ENCODE assay signal across 7 mouse cellular contexts in the genomic region with DNA sequence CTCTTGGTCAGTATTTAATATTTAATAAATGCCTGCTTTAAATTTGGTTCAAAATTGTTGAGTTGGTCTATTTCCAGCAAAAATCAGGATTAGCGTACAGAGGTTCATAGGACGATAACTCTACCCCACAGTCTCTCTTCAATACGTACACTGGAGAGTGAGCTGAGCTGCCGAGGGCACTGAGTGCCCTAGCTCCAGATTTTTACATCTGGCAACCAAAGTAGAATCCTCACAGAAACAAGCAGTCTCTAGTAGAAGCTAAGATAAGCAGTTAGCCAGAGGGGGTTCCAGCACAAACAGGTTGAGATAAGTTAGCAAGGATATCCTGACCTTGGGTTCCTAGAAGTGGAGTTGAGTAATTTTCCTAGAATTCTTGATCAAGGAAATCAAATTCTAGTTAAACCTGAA. TPM values are rescaled to one million over a fixed set of nuclear protein-coding genes. Genes with fewer than 3 reads are reported as not detected.
DNase-seq lines count a peak whose midpoint lies in the region; ATAC-seq and TF ChIP-seq lines count a peak whose summit lies in the region.

No protein-coding gene starts in this region.

- H3K36me3 ChIP-seq in neural tube, embryonic 11.5 days (ENCODE audit: control insufficient read depth, insufficient read depth, low read length), result no peaks in the 10 kb centered on the region; the same call in 1 of the 2 replicates
- no peaks in the 10 kb centered on the region; the same call in 1 of the 2 replicates for H3K36me3 ChIP-seq in erythroblast, embryonic 14.5 days (ENCODE audit: control insufficient read depth)
- peaks cover under 1% of the 10 kb centered on the region; the same call in 1 of the 2 replicates for H3K36me3 ChIP-seq in liver, embryonic 11.5 days (ENCODE audit: control insufficient read depth, insufficient read depth, low read length)
- H3K36me3 ChIP-seq in stomach, postnatal 0 days (ENCODE audit: control insufficient read depth, insufficient read depth, low read length), result 0 out of 2 replicates have a peak, but pooled peaks cover 2% of the 10 kb centered on the region

- H3K9me3 ChIP-seq in neural tube, embryonic 11.5 days (ENCODE audit: control insufficient read depth, low read length), result no peaks in the 10 kb centered on the region
- H3K9me3 ChIP-seq in erythroblast, embryonic 14.5 days (ENCODE audit: control insufficient read depth, low read length), result no peaks in the 10 kb centered on the region
- no peaks in the 10 kb centered on the region for H3K9me3 ChIP-seq in liver, embryonic 11.5 days (ENCODE audit: control insufficient read depth, low read length)
- H3K9me3 ChIP-seq in stomach, postnatal 0 days (ENCODE audit: control insufficient read depth, low read length), result no peaks in the 10 kb centered on the region

- no peaks in the 10 kb centered on the region for H3K27me3 ChIP-seq in neural tube, embryonic 11.5 days (ENCODE audit: control insufficient read depth, insufficient read depth, low read length)
- H3K27me3 ChIP-seq in erythroblast, embryonic 14.5 days (ENCODE audit: control insufficient read depth), result no peaks in the 10 kb centered on the region
- no peaks in the 10 kb centered on the region for H3K27me3 ChIP-seq in liver, embryonic 11.5 days (replicated peaks; ENCODE audit: control insufficient read depth, insufficient read depth, low read length)
- H3K27me3 ChIP-seq in stomach, postnatal 0 days (ENCODE audit: control insufficient read depth, insufficient read depth, low read length), result no peaks in the 10 kb centered on the region

- peak overlapping the region; percentile 80 for H3K4me3 ChIP-seq in neural tube, embryonic 11.5 days (ENCODE audit: low read depth, low read length)
- peak overlapping the region; percentile 91 for H3K4me3 ChIP-seq in erythroblast, embryonic 14.5 days (replicated peaks)
- H3K4me3 ChIP-seq in liver, embryonic 11.5 days (ENCODE audit: low read depth, low read length), result peak overlapping the region; percentile 76
- H3K4me3 ChIP-seq in stomach, postnatal 0 days (ENCODE audit: low read depth, low read length), result peak overlapping the region; percentile 94

- H3K4me2 ChIP-seq in neural tube, embryonic 11.5 days (ENCODE audit: low read depth), result peak overlapping the region; percentile 51
- peak overlapping the region; percentile 87 for H3K4me2 ChIP-seq in liver, embryonic 11.5 days
- H3K4me2 ChIP-seq in stomach, postnatal 0 days (replicated peaks; ENCODE audit: low read depth), result peak overlapping the region; percentile 57

- peaks cover 3% of the 10 kb centered on the region; the same call in 1 of the 2 replicates for H3K4me1 ChIP-seq in neural tube, embryonic 11.5 days (ENCODE audit: control insufficient read depth, insufficient read depth, low read length)
- H3K4me1 ChIP-seq in erythroblast, embryonic 14.5 days (ENCODE audit: control insufficient read depth), result peaks cover 45% of the 10 kb centered on the region
- peaks cover 13% of the 10 kb centered on the region for H3K4me1 ChIP-seq in liver, embryonic 11.5 days (replicated peaks; ENCODE audit: control insufficient read depth, insufficient read depth, low read length)
- H3K4me1 ChIP-seq in stomach, postnatal 0 days (replicated peaks; ENCODE audit: control insufficient read depth, insufficient read depth), result no peaks in the 10 kb centered on the region

- DNase-seq in neural tube, embryonic 11.5 days (ENCODE audit: low spot score), result no peak
- DNase-seq in neural tube, embryonic 10.5 days (ENCODE audit: extremely low spot score, low spot score), result no peak
- no peak for DNase-seq in liver, embryonic 11.5 days (ENCODE audit: low spot score)
- no peak for DNase-seq in stomach, postnatal 0 days (ENCODE audit: low spot score)
- DNase-seq in adrenal gland, adult 8-10 months, result no peak

- peak overlapping the region; percentile 58 for H3K9ac ChIP-seq in neural tube, embryonic 11.5 days (ENCODE audit: low read length)
- peak overlapping the region; percentile 69 for H3K9ac ChIP-seq in liver, embryonic 11.5 days (ENCODE audit: low read depth, low read length)
- peak overlapping the region; percentile 64 for H3K9ac ChIP-seq in stomach, postnatal 0 days (ENCODE audit: low read length)

- peak; percentile 67 for ATAC-seq in neural tube, embryonic 11.5 days (ENCODE audit: insufficient read depth, low FRiP score, low TSS enrichment)
- peak; percentile 66 for ATAC-seq in liver, embryonic 11.5 days (replicated peaks; ENCODE audit: low FRiP score)
- ATAC-seq in stomach, postnatal 0 days (ENCODE audit: low FRiP score, low TSS enrichment), result peak; percentile 72
- ATAC-seq in erythroid progenitor cell, adult 5-6 weeks (replicated peaks; ENCODE audit: low FRiP score, poor library complexity, severe bottlenecking), result no peak

- no peak for TF ChIP-seq CTCF in stomach, postnatal 0 days (IDR thresholded peaks at IDR 0.05; ENCODE audit: low read depth)

- WGBS in neural tube, embryonic 11.5 days, result 5% methylated on average over 4 of the region's 4 CpGs
- 9% methylated on average over 4 of the region's 4 CpGs for WGBS in liver, embryonic 11.5 days
- 2% methylated on average over 4 of the region's 4 CpGs for WGBS in stomach, postnatal 0 days

- H3K27ac ChIP-seq in neural tube, embryonic 11.5 days (ENCODE audit: low read depth, low read length), result no peak overlapping the region
- 0 out of 2 replicates have a peak overlapping the region, but pooled peaks have one; percentile 14 for H3K27ac ChIP-seq in liver, embryonic 11.5 days (ENCODE audit: low read depth, low read length)
- H3K27ac ChIP-seq in stomach, postnatal 0 days (replicated peaks), result no peak overlapping the region; the same call in 1 of the 2 replicates

- TF ChIP-seq EP300 in stomach, postnatal 0 days (optimal IDR thresholded peaks at IDR 0.05), result no peak

RNA-seq across cellular contexts. Expression of gene Zfp933, which starts 0.4 kb away (rescaled TPM):
- polyA plus RNA-seq in neural tube, embryonic 11.5 days (2014; fragmentation: Nextera tagmentation; extraction: Ambion mirVana), result 5.0 and 5.8 TPM in 2 replicates
- polyA plus RNA-seq in erythroblast, embryonic 14.5 days (2012), result 0.01 TPM in 1 of 2 replicates, not detected in the other
- polyA plus RNA-seq in liver, embryonic 11.5 days (2014; fragmentation: Nextera tagmentation; extraction: Ambion mirVana), result 2.9 and 3.1 TPM in 2 replicates
- polyA plus RNA-seq in stomach, postnatal 0 days (2015; fragmentation: Nextera tagmentation; extraction: Ambion mirVana), result 3.1 and 4.4 TPM in 2 replicates
- total RNA-seq in adrenal gland, adult 8-10 months (2022), result 10 to 100 TPM; 36.0 to 78.9 (median 42.2) TPM
- total RNA-seq in erythroid progenitor cell, adult 5-6 weeks (2015; ENCODE audit: low replicate concordance), result 0.84 and 3.2 TPM in 2 replicates
- total RNA-seq in erythroid progenitor cell, adult 5-6 weeks (2017; ENCODE audit: low replicate concordance), result 0.98 and 3.0 TPM in 2 replicates

RNA-seq across cellular contexts. Expression of gene Miip, which starts 20.0 kb away (rescaled TPM):
- 35.1 and 37.2 TPM in 2 replicates for polyA plus RNA-seq in neural tube, embryonic 11.5 days (2014; fragmentation: Nextera tagmentation; extraction: Ambion mirVana)
- 9.4 and 19.8 TPM in 2 replicates for polyA plus RNA-seq in erythroblast, embryonic 14.5 days (2012)
- 40.7 and 47.4 TPM in 2 replicates for polyA plus RNA-seq in liver, embryonic 11.5 days (2014; fragmentation: Nextera tagmentation; extraction: Ambion mirVana)
- polyA plus RNA-seq in stomach, postnatal 0 days (2015; fragmentation: Nextera tagmentation; extraction: Ambion mirVana), result 14.5 and 16.6 TPM in 2 replicates
- total RNA-seq in adrenal gland, adult 8-10 months (2022), result 10 to 100 TPM; 18.4 to 33.8 (median 29.1) TPM
- 134 and 157 TPM in 2 replicates for total RNA-seq in erythroid progenitor cell, adult 5-6 weeks (2015; ENCODE audit: low replicate concordance)
- total RNA-seq in erythroid progenitor cell, adult 5-6 weeks (2017; ENCODE audit: low replicate concordance), result 131 and 165 TPM in 2 replicates

RNA-seq across cellular contexts. Expression of gene Fv1, which starts 20.2 kb away (rescaled TPM):
- 12.7 and 15.4 TPM in 2 replicates for polyA plus RNA-seq in neural tube, embryonic 11.5 days (2014; fragmentation: Nextera tagmentation; extraction: Ambion mirVana)
- polyA plus RNA-seq in erythroblast, embryonic 14.5 days (2012), result not detected in 2 replicates
- 7.0 and 7.7 TPM in 2 replicates for polyA plus RNA-seq in liver, embryonic 11.5 days (2014; fragmentation: Nextera tagmentation; extraction: Ambion mirVana)
- 2.6 and 2.8 TPM in 2 replicates for polyA plus RNA-seq in stomach, postnatal 0 days (2015; fragmentation: Nextera tagmentation; extraction: Ambion mirVana)
- 10 to 100 TPM; 10.8 to 16.2 (median 13.3) TPM for total RNA-seq in adrenal gland, adult 8-10 months (2022)
- 16.8 and 35.3 TPM in 2 replicates for total RNA-seq in erythroid progenitor cell, adult 5-6 weeks (2015; ENCODE audit: low replicate concordance)
- total RNA-seq in erythroid progenitor cell, adult 5-6 weeks (2017; ENCODE audit: low replicate concordance), result 29.4 and 35.8 TPM in 2 replicates

RNA-seq across cellular contexts. Expression of gene Zfp984, which starts 39.0 kb away (rescaled TPM):
- 7.2 and 7.5 TPM in 2 replicates for polyA plus RNA-seq in neural tube, embryonic 11.5 days (2014; fragmentation: Nextera tagmentation; extraction: Ambion mirVana)
- not detected in 2 replicates for polyA plus RNA-seq in erythroblast, embryonic 14.5 days (2012)
- 15.1 and 15.7 TPM in 2 replicates for polyA plus RNA-seq in liver, embryonic 11.5 days (2014; fragmentation: Nextera tagmentation; extraction: Ambion mirVana)
- 4.3 and 4.6 TPM in 2 replicates for polyA plus RNA-seq in stomach, postnatal 0 days (2015; fragmentation: Nextera tagmentation; extraction: Ambion mirVana)
- 1 to 10 TPM; 4.5 to 8.1 (median 5.5) TPM for total RNA-seq in adrenal gland, adult 8-10 months (2022)
- total RNA-seq in erythroid progenitor cell, adult 5-6 weeks (2015; ENCODE audit: low replicate concordance), result 7.2 and 20.1 TPM in 2 replicates
- total RNA-seq in erythroid progenitor cell, adult 5-6 weeks (2017; ENCODE audit: low replicate concordance), result 6.8 and 12.9 TPM in 2 replicates

RNA-seq across cellular contexts. Expression of gene Mfn2, which starts 55.9 kb away (rescaled TPM):
- 47.5 and 50.0 TPM in 2 replicates for polyA plus RNA-seq in neural tube, embryonic 11.5 days (2014; fragmentation: Nextera tagmentation; extraction: Ambion mirVana)
- polyA plus RNA-seq in erythroblast, embryonic 14.5 days (2012), result 0.89 and 1.5 TPM in 2 replicates
- polyA plus RNA-seq in liver, embryonic 11.5 days (2014; fragmentation: Nextera tagmentation; extraction: Ambion mirVana), result 36.0 and 37.6 TPM in 2 replicates
- 26.7 and 27.2 TPM in 2 replicates for polyA plus RNA-seq in stomach, postnatal 0 days (2015; fragmentation: Nextera tagmentation; extraction: Ambion mirVana)
- 100 to 1,000 TPM; 119 to 236 (median 168) TPM for total RNA-seq in adrenal gland, adult 8-10 months (2022)
- total RNA-seq in erythroid progenitor cell, adult 5-6 weeks (2015; ENCODE audit: low replicate concordance), result 15.1 and 18.0 TPM in 2 replicates
- 6.8 and 17.8 TPM in 2 replicates for total RNA-seq in erythroid progenitor cell, adult 5-6 weeks (2017; ENCODE audit: low replicate concordance)
